Mouse (Mus musculus): ENCODE data around the gene Sec31b. TPM values are rescaled to one million over a fixed set of nuclear protein-coding genes. Genes with fewer than 3 reads are reported as not detected.

The Sec31b gene
- total RNA-seq (2021) = 1 to 10 TPM; 7.6 to 8.5 TPM

DNA sequence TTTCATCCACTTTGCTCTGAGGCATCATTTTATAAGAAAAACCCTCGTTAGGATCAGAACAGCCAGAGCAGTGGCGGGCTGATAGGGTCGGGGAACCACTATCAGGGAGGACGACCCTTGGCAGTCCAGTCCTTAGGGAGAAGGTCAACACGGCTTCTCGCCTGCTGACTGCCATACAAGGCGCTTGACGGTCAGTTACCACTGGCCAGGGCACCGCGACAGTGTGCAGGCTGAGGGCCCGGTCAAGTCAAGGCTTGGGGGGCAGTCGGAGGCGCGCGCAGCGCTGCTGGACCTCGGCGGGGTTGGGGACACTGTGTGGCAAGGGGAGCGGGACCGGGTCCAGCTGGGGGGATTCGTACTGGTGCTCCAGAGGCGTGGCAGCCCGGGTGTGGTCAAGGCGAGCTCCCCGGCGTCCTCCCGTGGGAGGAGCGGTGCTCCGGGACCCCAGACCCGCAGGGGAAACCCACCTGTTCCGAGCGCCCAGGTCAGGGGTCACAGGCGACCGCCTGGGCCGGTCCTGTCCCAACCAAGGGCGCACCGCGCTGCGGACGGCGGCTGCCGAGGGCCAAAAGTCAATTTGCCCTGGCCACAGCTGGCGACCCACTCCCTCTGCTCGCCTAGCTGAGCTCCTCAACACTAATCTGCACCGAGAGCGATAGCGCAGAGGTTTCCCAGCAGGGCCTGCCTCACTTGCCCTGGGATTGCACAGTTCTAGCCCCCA lies at the start of gene Sec31b:
TSS of gene Sec31b (minus strand) at position 544 of the 721 bp plus-strand sequence.
- DNase-seq = peak; percentile 68 to 69
- intact Hi-C loops (cut with DNase I) = no loop called here

DNA sequence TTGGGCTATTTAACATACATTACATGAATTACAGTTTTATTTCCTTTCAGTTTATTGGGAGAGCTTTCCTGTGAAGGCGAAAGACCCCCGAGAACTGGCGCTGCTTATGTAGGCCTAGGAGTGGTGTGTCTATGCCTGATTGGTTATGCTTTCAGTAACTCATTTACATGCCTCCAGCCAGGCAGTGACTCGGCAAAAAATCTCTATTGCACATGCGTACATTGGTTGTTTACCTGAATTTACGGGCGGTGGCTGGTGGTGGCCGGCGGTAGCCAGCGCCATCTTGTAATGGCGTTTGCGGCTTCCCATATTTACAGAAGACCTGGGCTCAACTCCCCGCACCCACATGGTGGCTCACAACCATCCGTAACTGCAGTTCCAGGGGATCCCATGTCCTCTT lies 48.5 kb upstream of the Sec31b start:
- intact Hi-C loops (cut with DNase I) = no loop called here
- no peak for DNase-seq

DNA sequence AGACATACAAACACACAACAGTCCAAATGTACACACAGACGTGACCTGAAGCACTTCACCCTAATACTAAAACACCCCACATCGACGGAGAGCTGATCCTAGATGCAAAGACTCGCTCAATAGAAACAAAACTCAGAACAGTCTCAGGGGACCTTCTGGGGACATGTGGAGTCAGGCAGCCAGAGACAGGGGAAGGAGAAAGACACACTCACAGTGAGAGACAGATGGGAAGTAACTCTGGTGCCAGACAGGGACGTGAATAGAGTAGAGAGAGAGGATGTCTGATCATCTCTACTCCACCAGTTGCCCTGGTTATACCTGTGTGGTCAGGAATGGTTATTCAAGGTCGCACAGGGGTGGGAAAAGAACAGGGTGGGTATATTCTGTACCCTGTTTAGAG lies 46.0 kb upstream of the Sec31b start:
- DNase-seq = no peak
- intact Hi-C loops (cut with DNase I) = no loop called here

DNA sequence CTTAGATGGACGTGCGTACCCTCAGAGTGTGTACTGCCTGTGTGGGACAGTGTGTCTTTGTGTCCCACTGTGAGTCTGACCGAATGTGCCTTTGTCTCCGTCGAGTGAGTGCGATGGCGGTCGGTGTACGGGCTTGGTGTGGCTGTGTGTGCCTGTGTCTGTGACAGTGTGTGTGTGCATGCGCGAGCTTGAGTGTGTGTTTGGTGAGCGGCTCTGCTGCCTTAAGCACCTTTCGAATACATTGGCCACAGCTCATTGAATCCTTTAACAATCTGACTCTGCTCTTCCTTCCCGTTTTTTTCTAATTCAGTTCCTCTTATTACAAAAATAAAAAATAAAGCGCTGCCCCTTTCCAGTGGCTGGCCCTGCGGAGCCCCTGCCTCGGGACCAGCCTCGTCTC lies 45.3 kb upstream of the Sec31b start:
- no peak for DNase-seq
- intact Hi-C loops (cut with DNase I) = no loop called here

DNA sequence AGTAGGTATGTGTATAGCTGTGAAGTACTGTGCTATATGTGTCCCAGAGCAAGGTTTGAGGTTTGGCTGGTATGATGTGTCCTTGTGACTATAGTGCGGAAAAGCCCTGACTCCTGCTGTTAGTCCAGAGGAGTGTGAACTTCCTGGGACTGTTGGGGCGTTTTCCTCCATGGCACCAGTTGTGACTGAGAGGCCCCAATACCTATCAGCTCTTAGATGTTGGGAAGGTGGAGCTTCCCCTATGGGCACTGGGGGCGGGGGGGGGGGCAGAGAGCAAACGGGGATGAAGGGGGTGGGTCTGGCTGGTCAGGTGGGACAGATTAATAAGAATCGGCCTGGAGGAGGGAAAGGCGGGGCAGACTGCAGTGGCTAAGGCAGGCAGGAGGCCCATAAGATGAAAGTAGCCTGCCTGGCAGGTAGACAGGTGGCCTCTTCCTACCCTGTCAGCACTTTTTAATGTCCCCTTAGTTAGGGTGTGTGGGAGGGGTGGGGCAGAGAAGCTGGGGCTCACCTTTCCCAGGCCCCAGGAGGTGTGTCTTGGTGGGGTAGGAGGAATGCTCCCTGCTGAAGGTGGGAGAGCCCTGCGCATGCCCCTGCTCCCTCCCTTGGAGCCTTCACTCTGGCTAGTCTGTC lies 44.0 kb upstream of the Sec31b start:
- intact Hi-C loops (cut with DNase I) = loop anchor here (10.0 kb wide), 1 partner anchor 445 kb away; no protein-coding TSS in a partner anchor
- DNase-seq = no peak

DNA sequence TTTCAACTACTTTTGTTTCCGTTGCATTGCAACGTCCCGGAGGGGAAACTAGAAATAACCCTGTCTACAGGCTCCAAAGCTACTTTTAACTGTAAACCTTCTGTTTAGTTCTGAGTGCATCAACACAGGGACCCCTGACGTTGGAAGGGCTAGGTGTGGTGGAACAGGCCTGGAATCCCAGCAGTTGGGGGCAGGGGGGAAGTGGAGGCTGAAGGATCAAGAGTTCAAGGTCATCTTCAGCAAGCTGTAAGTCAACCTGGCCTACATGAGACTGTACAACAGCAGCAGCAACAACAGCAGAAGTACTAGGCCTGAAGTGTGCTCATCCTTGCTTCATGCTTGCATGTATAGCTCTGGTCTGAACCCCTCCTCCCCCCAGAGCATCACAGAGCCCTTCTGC lies 42.4 kb upstream of the Sec31b start:
- DNase-seq = no peak
- intact Hi-C loops (cut with DNase I) = loop anchor here (10.0 kb wide), 1 partner anchor 447 kb away; no protein-coding TSS in a partner anchor

DNA sequence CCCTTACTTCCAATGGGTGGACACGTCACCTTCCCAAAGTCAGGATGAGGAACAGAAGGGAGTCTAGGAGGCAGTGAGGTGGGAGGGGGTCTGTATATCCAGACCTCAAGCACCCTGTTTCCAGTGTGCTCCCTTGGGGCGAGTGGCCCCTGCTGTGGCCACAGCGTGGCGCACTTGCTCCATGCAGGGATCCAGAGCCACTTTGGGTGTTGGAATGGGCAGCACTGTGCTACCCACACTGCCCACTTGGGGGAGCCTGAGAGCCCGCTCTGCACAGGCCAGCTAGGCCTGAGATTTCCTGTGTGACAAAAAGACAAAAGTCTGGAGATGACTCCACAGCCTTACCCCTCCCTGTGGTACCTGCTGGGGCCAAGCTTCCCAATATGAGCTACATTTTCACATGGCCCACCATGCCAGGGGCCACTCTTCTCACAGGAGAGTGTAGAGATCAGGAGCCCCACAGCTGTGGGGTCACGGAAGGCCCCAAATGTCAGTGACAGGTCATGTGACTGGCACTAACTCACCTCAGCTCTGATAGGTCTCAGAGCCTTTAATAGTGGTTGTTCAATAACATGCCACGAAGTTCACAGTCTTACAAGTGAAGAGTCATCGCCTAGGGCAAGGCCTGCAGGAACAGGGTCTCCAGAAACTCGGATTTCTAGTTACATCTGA lies 37.1 kb upstream of the Sec31b start:
- intact Hi-C loops (cut with DNase I) = loop anchor here (1.0 to 10.0 kb wide), 3 partner anchors 172 to 452 kb away; no protein-coding TSS in a partner anchor
- DNase-seq = peak; percentile 90 to 95

DNA sequence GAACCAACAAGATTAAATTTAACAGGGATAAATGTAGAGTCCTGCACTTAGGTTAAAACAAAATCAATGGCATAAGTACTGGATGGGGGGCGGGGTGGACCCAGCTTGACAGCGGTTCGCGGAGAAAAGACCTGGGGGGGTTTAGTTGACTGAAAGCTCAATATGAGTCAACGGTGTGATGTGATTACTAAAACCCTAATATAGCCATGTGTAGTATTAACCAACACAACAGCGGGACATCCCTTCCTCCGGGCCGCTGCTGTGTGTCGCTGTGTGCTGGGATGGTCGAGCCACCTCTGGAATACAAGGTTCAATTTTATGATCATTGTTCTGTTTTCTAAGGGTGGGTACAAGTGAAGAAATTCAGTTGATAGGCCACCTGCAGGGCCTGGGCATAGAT lies 36.4 kb upstream of the Sec31b start:
- intact Hi-C loops (cut with DNase I) = loop anchor here (1.0 to 10.0 kb wide), 3 partner anchors 173 to 453 kb away; no protein-coding TSS in a partner anchor
- no peak for DNase-seq

DNA sequence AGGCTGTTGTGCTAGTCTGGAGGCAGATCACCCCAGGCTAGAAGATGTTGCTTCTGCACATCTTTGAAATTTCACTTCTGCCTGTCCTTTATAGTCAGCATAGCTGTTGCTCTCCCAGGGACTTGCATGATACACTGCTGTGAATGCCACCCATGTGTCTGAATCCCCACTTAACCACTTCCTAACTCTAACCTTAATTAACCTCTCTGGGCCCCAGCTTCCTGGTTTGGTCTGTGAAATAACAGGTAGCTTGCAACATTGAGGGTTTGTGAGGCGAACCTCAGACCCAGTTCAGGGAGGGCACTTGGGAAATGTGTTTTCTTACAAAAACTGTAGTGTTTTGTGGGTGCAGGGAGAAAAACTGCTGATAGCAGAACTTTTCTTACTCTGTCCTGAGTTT lies 32.4 kb upstream of the Sec31b start:
- no peak for DNase-seq
- intact Hi-C loops (cut with DNase I) = no loop called here

DNA sequence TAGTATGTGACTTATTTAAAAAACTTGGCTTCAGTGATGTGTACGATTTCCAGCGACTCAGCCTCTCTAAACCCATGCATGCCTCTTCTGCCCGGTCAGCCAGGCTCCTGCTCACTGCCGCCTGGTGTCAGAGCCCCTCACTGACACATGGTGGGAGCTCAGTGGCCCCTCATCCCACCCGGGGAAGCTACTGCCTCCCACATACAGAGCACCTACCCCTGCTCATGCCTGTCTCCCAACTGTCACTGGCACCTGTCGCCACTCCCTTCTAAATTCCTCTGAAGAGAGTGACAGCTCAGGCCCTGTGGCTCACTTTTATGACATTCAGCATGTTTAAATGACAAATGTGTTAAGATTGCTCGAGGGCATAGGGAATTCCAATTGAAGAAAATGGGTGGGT lies 30.6 kb upstream of the Sec31b start:
- no peak for DNase-seq
- intact Hi-C loops (cut with DNase I) = no loop called here

DNA sequence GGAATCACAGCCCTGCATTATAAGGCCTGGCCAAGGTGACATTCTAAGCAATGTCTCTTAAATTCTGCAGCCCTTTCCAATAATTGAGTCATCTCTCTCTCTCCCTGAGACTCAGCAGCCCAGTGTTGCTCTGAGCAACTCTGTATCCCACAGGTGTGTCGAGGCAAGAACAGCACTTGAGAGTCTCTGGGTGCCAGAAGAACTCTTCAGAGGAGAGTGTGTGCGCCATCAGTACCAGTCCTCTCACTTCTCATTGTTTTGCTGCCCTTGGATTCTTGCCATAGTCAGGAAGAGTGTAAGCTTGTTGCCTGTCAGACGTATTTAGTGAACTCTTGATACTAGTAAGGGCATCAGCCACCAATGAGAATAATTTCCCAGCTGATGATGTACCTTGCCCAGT lies 22.1 kb upstream of the Sec31b start:
- intact Hi-C loops (cut with DNase I) = no loop called here

DNA sequence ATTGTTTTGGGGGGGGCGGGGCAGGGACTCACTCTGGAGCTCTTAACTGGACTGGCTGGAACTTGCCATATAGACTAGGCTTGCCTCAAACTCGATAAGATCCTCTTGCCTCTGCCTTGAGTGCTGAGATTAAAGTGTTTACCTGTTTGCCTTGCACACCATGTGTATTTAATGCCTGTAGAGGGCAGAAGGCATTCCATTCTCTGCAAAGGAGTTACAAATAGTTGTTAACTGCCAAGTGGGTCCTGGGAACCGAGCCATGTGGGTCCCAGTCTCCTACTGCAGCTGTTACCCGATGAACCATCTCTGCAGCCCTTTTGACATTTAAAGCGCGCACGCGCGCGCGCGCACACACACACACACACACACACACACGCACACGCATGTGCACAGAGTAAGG lies 18.3 kb upstream of the Sec31b start:
- intact Hi-C loops (cut with DNase I) = no loop called here
- DNase-seq = no peak

More for the DNA sequence above, 22.1 kb upstream of the Sec31b start:
- DNase-seq = no peak

DNA sequence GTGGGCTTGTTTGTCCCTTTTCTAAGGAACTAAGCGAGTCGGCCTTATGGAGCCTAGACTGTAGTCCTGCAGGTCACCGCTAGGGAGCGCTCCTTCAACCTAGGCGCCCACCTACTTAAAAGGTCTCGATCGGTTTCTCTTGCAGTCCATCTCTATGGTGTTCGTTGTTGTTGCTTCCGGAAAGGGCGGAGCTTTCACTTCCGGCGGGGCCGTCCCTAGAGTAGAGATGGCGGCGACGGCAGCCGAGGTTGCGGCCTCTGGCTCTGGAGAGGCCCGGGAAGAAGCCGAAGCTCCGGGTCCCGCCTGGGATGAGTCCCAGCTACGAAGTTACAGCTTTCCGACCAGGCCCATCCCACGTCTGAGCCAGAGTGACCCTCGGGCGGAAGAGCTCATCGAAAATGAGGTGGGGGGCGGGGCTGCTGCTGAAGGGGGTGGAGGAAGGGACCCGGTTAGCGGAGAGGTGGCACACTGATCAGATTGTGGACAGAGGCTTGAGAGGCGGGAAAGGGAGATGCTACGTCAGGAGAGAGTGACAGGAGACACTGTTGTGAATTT lies 17.1 kb upstream of the Sec31b start, which contains the start of gene Hif1an:
TSS of gene Hif1an (plus strand) at position 199 of the 555 bp plus-strand sequence.
- intact Hi-C loops (cut with DNase I) = no loop called here
- peak; percentile 93 to 97 for DNase-seq

DNA sequence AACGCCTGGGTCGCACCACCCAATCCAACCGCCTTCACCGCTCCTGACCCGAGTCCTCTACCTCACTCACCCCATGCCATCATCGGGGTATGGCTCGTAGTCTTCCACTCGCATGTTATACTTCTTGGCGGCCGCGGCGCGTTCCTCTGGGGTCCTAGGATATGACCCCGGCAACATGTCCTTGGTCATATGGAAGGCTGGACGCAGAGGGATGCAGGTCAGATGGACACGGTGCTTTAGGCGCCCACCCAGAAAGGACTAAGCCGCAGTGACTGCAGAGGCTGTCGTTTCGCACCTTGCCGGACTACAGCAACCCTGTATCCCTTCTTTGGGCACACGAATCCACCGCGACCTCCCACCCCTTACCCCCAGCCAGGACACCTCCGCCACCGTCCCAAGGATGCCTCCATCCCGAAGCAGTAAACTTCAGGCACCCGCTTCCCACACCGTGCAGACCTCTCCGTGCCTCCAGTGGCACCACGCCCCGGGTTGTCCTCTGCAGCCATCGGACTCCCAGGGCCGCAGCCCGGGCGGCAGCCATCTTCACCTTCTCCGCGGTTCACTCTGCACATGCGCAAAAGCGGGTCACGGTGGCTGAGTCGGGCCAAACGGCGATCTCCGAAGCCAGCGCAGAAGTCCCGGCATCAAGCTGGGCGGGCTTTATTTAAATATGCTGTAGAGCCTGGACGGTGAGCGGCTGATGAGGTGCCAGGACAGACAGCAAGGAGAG lies 9.4 kb upstream of the Sec31b start, which contains the start of gene Ndufb8:
TSS of gene Ndufb8 (minus strand) at position 580 of the 730 bp plus-strand sequence.
- intact Hi-C loops (cut with DNase I) = no loop called here
- peak; percentile 98 for DNase-seq

DNA sequence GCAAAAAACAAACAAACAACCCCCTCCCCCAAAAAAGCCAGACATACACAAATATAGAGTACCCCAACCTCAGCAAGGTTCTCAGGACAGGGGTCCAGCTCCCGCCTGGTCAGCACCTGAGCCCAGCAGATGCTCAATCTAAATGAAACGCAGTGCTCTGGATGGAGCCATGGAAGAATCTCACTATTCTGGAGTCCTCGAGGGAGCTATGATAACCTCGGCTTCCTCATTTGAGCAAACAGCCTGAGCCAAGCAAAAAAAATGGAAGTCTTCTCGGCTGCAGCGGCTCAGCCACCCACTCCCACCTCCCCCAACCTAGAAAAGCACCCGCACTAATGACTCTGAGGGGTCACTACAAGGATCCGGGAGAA lies 8.8 kb upstream of the Sec31b start:
- intact Hi-C loops (cut with DNase I) = no loop called here
- no peak for DNase-seq

DNA sequence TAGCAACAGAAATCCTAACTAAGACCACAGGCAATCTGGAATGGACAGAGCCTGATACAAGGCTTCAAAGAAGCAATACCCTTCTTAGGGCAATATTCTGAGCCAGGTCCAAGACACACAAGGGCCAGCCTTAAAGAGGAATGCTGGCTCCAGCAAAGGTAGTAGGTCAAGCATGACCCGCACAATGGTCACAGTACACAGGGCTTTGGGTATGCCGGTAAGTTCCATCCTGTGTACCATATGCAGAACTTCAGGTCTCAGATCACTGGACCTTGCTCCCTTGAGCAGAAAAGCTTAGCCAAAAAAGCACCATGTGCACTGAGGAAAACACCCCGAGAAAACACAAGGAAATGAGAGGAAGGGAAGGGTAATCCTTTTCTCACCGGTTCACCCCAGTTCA lies 7.6 kb upstream of the Sec31b start:
- DNase-seq = no peak
- intact Hi-C loops (cut with DNase I) = no loop called here

DNA sequence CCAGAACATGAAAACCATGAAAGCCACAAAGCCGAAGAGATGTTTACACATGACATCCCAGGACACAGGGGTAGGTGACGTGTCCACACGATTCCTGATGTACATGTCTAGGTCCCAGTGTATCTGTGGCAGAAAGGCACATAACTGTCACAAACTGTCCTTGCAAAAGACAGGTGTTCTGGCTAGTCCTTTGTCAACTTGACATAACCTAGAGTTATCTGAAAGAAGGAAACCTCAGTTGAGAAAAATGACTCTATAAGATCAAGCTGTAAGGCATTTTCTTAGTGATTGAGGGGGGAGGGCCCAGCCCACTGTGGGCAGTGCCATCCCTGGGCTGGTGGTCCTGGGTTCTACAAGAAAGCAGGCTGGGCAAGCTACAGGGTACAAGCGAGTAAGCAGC lies 7.1 kb upstream of the Sec31b start, which contains the start of gene Gm20538:
TSS of gene Gm20538 (minus strand) at position 101 of the 400 bp plus-strand sequence.
- no peak for DNase-seq
- intact Hi-C loops (cut with DNase I) = no loop called here

DNA sequence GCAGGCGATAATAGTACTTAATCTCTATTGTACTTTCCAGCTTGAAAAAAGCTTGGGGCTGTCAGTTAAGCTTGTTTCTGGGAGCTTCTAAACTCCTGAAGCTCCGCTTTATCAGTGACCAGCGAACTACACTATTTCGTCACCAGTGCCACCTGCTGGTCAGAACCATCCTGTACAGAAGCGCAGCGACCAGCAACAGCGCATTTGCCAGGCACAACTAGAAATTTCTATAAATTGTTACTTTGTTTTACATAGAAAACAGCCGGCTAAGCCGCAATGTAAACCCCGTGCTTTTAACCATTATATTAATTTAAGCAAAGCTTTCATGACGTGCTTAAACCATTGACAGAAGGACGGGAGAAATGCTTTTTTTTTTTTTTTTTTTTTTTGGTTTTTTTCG lies 889 bp downstream of the Sec31b start:
- DNase-seq = peak; percentile 80 to 85
- intact Hi-C loops (cut with DNase I) = loop anchor here (1.0 kb wide), 1 partner anchor 171 kb away; no protein-coding TSS in a partner anchor

DNA sequence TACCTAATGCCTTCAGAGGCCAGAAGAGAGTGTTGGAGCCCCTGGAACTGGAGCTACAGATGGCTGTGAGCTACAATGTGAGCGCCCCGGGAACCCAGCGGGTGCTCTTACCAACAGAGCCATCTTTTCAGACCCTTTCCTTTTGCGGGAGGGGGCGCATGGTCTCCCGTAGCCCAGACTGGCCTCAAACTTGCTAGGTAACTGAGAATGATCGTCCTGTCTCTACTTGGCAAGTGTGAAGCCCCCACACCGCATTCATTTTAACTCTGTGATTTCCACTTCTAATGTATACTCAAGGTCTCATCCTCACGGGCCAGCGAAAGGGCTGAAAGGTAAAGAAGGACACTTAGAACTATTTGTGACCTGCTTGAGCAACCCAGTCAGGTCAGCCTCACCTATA lies 1.3 kb downstream of the Sec31b start:
- intact Hi-C loops (cut with DNase I) = loop anchor here (1.0 kb wide), 1 partner anchor 171 kb away; no protein-coding TSS in a partner anchor
- DNase-seq = no peak

DNA sequence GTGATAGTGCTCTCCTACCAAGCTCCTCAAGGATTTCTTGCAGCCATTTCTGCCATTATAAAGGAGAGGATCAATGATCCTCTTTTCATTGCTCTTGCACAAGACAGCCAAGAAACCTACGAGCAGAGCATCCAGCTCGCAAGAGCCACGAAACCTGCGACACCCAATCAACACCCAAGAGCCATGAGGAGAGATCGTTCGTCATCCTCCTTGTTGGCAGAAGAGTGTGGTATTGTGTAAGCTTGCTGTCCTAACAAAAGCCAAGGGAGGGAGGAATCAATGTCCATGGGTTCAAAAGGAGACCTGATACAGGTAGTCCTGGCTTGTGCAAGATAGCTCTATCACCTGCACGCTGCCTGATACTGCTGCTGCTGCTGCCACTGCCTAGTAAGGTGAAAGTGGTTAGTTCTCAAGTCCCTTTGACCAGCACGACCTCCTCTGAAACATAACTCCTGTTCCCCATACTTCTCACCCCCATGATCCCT lies 2.9 kb downstream of the Sec31b start:
- intact Hi-C loops (cut with DNase I) = no loop called here
- no peak for DNase-seq
